Mouse (Mus musculus) T-helper 2 cell (primary cell): ENCODE data around the gene Mapk10.

Experiments used
- in situ Hi-C: fragments of 300-600 bp; cut with MboI, MseI; formaldehyde crosslinking; loops from one replicate; pipeline ENCODE4 v1.15.1; 2025; ENCODE audit warnings: high pct_unique_total_duplicates

Mapk10 gene

DNA sequence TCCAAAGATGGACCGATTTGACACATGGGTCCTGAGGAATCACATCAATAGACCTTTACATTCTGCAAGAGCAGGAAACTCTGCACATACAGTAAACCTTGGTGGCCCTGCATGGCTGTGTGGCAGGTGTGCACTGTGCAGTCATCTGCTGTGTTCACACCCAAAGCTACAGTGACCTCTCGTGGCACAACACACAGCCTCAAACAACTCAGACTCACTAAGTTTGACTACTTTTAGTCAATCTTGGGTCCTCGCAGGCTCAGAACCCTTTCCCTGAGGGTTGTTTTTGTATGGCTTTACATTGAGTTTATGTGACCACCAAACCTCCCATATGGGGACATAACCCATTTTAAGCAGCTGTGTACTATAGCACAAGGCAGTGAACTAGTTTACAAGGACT, 47.1 kb downstream of the Mapk10 start:
- in situ Hi-C loops, result loop anchor here (10.0 kb wide), 1 partner anchor 1829 kb away; no protein-coding TSS in a partner anchor

DNA sequence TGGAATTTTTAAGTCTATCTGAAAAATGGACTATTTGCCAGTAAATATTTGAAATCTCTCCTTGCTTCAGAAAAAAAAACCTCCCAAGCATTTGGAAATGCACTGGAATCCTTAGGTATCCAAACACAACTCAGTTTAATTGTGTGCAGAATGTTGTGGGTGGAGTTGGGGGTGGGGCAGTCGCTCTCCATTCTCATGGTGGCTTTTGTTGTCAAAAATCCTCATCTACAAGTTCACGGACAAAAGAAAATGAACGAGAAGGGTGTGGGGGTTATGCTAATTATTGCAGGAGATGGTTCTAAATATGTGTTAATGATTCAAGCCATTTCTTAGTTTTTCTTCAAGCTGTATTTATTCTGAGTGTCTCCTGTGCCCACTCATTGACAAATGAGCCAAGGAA, 49.6 kb downstream of the Mapk10 start:
- in situ Hi-C loops, result loop anchor here (10.0 kb wide), 1 partner anchor 1827 kb away; no protein-coding TSS in a partner anchor

DNA sequence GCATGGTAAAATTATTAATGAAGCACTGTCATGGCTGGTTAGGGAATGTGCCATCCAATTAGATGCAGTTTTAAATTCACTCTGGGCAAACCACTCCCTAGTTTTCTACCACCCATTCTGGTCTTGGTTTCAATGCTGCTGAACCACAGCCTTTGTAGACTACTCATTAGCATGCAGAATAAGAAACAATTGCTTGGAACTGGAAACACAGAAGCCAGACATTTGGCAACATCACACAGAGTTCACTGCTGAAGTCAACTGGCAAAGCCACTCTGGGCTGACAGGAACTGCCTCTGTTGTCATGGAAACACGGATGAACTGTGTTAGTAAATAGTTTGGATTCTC, 50.0 kb downstream of the Mapk10 start:
- in situ Hi-C loops, result loop anchor here (10.0 kb wide), 1 partner anchor 1826 kb away; no protein-coding TSS in a partner anchor

DNA sequence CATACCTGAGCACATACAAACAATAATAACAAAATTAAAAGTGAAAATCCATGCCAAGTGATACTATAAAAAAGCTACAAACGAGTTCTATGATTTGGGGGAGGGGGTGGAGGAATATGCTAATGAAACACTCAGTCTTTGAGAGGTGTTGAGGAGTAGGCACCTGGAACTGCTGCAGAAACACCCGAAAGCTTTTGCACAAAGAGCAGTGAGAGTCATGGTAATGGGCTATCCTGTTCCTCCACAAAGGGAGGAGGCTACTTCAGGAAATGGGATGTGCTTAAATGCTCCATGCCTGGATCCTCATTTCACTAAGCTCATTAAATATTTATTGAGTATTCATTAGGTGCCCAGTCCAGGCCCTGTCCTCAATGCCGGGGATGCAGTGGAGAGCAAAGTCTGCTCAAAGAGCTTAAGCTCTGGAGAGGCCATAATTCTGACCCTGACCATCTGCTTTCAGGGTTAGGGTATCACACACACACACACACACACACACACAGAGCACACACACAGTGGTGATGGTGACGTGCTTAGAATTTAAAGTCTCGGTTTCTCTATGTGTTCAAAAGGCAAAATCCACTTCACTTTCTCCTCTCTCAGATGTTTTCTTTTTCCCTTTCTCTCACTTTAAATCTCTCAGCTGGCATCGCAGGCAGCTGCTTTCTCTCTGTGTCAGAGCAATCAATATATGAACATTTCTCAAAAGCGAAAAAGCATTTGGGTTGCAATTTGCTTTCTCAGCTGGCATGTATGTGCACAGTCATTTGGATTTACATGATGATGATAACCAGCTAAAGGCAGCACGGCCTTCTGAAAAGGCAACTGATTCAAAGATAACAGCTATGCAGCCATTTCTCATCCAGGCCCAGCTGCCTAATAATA, 50.6 kb downstream of the Mapk10 start:
- in situ Hi-C loops, result loop anchor here (10.0 kb wide), 1 partner anchor 1826 kb away; no protein-coding TSS in a partner anchor

DNA sequence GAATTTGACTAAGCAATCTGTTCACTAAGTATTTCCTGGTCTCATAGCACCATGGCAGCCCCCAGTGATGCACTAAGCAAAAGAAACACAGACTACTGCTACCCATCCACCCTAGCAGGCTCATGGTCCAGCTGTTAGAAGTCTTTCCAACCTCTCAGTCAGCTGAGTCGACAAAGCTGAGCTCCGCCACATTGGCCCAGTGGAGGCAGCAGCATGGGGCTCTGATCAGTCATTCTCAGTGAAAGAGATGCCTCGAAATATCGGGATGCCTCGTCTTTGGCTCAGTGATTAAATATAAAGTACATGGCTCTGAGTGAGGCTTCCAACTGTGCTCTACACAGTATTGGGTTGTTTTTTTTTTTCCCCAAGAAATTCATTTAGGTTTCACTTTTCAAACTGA, 70.2 kb downstream of the Mapk10 start:
- in situ Hi-C loops, result no loop called here

DNA sequence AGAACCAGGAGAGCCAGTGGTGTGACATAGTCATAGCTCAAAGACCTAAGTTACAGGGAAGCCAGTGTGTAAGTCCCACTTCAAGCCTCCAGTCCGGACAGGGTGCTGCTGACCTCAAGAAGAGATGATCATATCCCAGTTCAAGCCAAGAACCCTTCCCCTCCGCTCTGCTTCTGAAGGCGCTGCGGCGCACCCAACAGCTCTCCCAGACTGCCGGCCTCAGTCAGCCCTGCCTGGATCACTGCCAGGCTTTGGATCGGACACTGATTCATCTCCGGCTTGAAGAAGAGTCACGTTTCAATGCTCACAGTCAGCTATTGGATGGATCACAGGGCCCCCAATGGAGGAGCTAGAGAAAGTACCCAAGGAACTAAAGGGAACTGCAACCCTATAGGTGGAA, 76.3 kb downstream of the Mapk10 start:
- in situ Hi-C loops, result no loop called here

DNA sequence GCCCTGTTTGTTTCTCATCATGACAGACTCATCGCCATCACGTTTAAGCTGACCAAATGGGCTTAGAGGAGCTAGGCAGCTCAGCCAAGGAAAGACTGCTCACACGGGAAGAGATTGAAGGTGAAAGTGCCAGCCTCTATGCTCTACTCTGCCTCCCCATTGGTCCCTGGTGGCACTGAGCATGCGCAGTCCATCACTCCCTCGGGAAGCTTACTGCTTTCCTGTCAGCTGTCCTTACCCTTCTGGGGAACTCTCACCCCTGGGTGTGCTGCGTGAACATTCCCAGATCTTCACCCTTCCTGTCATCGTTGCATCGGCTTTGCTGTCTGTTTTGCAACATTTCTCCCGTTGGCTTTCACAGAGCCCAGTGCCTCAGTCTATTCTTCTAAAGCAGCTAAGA, 77.5 kb downstream of the Mapk10 start:
- in situ Hi-C loops, result no loop called here

DNA sequence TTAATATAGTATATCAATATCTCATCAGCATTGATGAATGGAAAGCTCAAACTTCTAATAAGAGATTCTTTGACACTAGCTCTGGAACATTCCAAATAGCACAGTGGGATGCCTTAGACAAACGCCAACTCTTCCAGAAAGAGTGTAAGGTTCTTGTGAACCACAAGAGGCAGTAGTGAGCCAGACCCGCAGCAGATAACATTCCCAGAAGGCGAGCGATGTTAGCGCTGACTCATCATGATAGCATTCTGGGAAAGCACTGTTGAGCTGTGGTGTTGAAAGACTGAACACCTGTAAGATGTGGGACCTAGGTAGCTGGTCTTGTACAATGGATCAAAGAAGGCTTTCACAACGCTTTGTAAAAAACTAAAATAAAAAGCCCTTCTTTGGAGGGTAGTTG, 78.3 kb downstream of the Mapk10 start:
- in situ Hi-C loops, result no loop called here

DNA sequence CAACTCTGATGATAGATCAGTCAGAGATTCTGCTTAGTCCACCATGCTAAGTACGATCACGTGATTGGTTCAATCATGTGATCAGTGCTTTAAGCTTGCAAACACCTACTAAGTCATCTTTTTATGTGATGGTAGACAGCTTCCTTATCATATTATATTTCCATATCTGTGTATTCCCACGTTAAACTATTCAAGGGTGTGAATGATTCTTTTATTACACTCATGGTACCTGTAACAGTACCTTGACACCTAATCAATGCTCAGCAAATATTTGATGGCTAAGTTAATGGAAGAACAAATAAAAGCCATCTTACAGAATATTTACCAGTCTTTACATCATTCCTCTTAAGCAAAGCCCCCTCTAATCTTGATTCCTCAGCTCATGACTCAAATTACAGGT, 91.5 kb downstream of the Mapk10 start:
- in situ Hi-C loops, result no loop called here

DNA sequence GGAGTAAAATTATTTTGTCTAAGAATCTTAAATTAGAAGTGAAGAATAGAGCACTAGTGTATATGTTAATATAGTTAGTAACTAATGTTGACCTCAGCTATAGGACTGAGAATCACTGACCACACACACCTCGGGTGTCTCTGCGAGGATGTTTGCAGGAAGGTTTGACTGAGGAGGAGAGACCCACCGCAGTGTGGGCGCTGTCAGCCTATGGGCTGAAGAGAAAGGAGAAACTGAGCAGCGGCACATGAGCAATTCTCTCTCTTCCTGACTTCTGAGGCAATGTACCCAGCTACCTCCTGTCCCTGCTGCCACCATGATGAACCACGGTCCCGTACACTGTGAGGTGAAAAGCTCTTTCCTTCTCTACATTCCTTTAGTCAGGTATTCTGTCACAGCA, 95.6 kb downstream of the Mapk10 start:
- in situ Hi-C loops, result no loop called here

DNA sequence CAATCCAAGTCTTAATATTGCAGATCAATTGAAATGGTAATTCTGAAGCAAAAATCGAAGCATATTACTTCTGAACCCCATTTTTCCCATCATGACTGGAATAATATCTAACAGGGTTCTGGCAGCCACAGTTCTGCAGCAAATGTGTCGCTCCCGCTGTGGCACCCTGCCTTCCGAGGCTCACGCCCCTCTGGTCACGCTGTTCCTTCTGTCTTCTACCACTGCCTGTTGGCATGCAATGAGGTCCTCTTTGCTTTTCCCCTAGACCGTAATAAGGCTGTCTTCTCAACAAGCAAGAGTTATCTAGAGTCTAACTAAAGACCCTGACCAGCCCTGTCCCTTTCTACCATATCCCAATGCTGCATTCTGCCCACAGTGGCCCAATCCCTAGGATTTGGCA, 98.7 kb downstream of the Mapk10 start:
- in situ Hi-C loops, result no loop called here

DNA sequence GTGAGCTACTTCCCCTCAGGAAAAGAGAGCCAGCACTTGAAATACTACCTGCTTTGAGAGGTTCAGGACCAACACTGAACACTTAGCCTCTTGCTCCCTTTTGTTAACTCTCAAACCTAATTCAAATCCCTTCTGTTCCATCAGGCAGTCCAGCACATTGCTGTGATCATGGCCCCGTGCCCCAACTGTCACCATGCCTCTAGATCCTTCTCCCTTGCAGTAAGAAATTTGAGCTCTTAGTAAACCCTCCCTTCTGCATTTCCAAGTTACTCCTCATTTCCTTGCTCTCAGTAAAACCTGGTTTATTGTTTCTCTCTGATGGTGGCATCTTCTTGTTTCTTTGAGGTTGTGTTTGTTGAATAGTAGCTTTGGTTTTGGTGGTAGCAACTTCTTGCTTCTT, 101.7 kb downstream of the Mapk10 start:
- in situ Hi-C loops, result no loop called here

DNA sequence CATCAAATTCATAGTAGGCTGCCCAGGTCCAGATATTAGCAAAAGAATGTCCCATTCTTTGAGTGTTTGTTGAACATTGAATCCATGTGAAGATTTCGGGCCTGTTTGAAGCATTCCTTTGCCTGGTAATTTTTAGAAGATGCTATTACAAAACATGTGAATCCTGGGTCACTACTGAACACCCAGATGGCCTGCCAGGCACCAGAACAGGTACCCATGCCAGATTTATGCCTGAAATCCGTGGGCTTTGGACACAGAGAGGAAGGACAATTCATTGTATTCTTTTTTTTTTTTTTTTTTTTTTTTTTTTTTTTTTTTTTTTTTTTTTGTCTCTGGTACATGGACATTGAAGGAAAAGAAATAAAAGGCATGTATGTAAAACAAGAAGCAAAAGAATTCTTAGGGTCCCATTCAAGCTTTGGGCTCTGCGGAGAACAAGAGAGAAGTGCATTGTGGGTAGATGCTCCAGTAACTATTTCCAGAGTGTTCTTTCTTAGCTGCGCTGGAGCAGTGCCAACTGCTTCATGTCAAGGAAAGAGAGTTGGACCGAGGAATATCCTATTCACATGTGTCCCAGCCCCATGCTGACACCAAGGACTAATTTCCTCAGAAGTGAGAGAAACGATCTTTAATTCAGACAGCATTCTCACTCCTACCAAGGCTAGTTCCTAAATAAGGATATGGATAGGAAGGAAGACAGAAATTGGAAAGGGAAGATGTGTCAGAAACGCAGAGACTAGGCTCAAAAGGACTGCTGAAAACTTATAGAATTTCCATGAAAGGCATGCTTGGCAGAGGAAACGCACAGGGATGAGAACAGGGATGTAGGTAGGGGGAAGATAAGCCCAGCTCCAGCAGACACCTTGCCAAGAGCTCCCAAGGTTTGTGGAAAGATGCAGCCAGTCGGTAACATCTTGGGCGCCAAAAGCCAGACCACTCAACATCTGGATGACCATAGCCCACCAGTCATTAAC, 105.4 kb downstream of the Mapk10 start:
- in situ Hi-C loops, result no loop called here

DNA sequence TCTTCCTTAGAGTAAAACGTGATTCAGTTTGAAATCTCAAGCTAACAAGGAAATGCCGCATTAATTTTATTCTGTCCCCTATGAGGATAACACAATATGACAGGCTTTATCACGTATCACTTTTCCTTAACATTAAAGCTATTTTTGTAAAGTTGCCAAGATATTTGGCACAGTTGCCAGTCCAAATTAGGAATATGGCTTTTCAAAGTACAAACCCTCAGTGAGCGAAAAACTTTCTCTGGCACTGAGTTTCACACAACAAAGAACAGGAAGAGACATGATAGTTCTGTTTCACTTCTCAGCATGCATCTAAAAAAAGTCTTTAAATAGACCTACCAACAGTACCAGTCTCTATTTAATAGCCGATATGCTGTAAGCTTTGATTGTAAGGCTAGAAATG, 107.1 kb downstream of the Mapk10 start:
- in situ Hi-C loops, result no loop called here

DNA sequence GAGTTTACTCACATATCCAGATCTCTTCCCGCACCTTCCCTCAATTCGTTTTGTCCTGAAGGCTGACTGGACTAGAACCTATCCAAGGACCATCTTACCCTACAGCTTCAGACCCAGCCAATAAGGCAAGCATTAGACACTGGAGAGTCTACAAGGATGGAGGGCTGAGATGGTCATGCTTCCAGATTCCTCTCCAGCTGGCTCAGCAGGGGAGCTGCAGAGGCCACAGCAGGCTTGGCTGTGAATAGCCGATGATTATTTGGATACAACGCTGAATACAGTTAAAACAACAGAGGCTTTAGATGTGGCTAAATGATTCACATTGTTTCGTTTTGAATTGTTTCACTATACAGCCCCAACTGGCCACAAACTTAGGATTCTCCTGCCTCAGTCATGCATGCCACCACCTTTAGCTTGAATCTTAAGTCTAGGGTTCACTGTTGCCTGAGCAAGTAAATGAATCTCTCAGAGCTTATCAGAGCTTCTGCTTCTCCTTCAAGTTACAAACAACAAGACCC, 108.2 kb downstream of the Mapk10 start:
- in situ Hi-C loops, result no loop called here

DNA sequence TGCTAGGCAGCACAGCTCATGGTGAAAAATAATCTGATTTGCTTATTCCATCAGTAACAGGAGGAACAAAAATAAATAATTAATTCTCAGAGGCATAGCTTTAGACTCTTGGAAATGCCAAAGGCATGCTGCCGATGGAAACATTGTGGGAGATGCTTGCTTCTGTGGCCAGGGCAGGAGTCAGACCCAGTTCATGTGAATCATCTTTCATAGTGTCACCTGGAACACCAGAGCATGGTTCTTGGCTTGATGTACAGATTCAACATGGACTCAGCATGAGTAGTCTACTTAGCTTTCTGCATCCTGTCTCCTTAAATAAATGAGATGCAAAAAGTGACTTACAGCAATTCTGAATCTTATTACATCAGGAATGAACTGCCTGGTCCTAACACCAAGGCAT, 109.0 kb downstream of the Mapk10 start:
- in situ Hi-C loops, result no loop called here

DNA sequence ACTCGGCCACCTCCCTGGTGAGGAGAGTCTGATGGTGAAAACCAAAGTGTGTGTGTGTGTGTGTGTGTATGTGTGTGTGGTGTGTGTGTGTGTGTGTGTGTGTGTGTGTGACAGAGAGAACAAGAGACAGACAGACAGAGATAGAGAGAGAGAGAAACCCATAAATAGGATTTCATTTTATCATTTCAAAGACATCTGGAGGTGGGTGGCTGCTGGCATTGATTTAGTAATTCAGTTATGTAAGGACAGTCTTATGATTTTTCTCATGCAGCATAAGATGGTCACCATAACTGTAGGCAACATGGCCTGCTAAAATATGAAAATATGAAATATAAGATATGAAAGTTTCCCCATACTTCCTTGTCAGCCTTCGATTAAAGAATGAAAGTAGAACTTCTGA, 117.0 kb downstream of the Mapk10 start:
- in situ Hi-C loops, result no loop called here

DNA sequence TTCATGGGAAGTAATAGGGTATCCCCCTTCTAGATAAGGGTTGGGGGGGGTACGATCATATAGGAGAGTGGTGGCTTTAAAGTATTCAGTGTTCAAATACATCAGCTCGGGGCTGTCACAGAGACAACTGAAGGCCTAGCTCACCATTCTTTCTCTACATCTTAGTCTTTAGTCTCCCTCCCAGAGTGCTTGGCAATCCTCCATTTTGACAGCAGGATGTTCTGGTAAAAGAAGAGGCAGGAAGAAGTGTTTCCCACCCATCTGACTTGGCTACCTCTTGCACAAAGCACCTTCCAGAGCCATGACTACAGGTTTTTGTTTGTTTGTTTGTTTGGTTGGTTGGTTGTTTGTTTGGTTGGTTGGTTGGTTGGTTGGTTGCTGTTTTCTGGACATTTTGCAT, 125.3 kb downstream of the Mapk10 start:
- in situ Hi-C loops, result no loop called here

DNA sequence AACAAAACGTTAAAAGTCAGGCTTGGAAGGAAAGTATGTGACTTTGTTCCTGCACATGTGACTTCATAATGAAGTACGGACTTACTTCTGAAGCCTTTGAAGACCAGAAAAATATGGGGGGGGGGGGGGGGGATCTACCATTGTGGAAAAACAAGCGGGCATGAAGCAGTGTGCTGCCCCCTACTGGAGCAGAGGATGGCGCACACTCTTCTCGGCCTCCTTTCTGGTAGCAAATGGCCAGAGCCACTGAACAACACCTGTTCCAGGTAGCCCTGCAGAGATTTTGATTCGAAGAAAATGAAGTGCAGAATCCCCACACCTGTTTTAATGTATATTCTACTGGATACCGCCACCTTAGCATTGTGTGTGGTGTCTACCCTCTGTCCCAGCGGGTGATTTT, 135.7 kb downstream of the Mapk10 start:
- in situ Hi-C loops, result no loop called here

DNA sequence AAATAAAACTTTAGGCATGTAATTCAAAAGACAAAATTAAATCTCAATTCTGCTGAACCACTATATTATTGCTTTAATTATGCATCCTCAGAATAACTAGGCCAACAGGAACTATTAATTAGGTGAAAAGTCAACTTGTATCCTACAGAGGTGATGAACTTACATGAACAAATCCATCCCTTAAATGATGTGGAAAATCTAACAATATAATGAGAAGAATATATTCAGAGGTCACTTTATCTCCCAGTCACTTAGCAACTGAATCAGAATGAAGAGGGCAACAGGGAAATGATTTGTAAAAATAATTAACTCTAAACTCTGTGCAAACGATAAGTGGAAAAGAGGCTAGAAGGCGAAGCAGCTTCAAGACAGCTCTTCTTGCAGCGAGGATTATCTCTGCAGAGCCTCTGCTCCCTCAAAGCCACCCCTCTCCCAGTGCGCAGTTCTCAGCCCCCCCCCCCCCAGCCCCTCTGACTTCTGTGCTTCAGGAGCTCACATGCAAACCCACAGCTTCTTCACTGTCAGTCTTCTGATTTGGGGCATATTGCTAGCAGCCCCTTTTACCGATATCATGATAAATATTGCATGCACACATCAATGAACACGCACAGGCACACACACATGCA, 138.8 kb downstream of the Mapk10 start:
- in situ Hi-C loops, result no loop called here

DNA sequence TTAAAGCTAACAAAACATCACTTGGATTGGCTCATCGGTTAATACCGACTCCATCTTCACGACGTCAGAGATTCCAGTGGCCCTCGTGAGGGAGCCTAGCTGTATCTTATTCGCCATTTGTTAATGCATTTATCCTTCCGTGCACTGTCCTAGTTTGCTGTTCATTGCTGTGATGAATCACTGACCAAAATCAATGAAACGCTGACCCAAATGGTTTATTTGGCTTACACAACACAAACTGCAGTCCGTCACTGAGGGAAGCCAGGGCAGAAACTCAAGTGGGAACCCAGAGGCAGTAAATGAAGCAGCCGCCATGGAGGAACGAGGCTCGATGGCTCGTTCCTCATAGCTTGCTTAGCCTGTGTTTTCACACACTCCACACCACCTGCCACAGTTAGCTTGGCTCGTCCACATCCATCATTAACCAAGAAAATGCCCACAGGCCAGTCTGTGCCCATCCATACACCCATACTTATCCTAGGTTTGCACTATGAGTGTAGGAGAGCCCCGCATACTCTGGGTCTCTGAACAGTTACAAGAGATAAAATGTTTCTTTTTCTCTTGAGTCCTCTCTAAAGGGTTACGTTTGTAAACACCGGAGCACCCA, 140.0 kb downstream of the Mapk10 start:
- in situ Hi-C loops, result no loop called here
